Mouse (Mus musculus) E14TG2a.4 (cell line): ENCODE measurements at regions not wholly inside any gene's neighbourhood (a gene's known extent, or its start where the extent isn't known, plus 50 kb on each side); places are given as distances from the start of the nearest gene placed in this dataset.

ENCODE experiments used
- H3K27me3 ChIP-seq: 2 replicates; pipeline ENCODE4 v1.6.1; 2014; ENCODE audit warnings: low read length, control low read depth; ENCODE audit not compliant: insufficient read depth
- H3K36me3 ChIP-seq: 2 replicates; pipeline ENCODE4 v1.6.1; 2014; ENCODE audit warnings: low read length, control low read depth; ENCODE audit not compliant: insufficient read depth
- H3K4me1 ChIP-seq: replicated peaks from 2 replicates; pipeline ENCODE4 v1.6.1; 2014; ENCODE audit warnings: low read depth, low read length, control low read depth
- H3K4me3 ChIP-seq: replicated peaks from 2 replicates; pipeline ENCODE4 v1.5.1; 2014; ENCODE audit warnings: mild to moderate bottlenecking, low read length
- H3K9me3 ChIP-seq: 2 replicates; pipeline ENCODE4 v1.6.1; 2014; ENCODE audit warnings: low read length, control low read depth
- CTCF ChIP-seq: conservative IDR thresholded peaks from 2 replicates; pipeline ENCODE4 v1.5.1; 2014; ENCODE audit warnings: low read length
- NANOG ChIP-seq: IDR thresholded peaks from 2 replicates; pipeline ENCODE4 v1.6.1; 2014; ENCODE audit warnings: borderline replicate concordance, low read length, mixed read lengths
- POU5F1 ChIP-seq: IDR thresholded peaks from 2 replicates; pipeline ENCODE4 v1.6.1; 2014; ENCODE audit warnings: low read length, borderline replicate concordance

DNA sequence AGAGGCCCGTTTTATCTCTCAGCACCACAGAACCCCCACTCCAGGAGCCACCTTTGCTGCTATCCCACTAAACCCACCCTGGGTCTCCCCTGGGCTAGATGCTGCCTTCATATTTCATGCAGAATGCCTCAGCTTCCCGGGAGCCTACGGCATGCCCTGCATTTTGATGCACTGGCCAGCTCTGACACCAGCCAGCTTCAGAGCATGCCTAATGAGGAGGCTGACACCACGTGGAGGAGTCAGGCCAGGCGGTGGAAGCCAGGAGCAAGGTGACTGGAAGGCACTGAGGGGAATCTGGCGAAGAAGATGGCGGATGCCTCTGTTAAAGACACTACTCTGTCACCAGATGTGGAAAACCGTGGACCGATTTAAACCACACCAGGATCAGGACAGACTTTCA is 567.2 kb downstream of the Ccdc171 start:
- Histone ChIP-seq H3K4me1 (no peaks in the 10 kb centered on the region), H3K36me3 (no peaks in the 10 kb centered on the region), H3K9me3 (no peaks in the 10 kb centered on the region), H3K27me3 (0 out of 2 replicates have a peak, but pooled peaks cover 2% of the 10 kb centered on the region), H3K4me3 (no peak overlapping the region)
- TF ChIP-seq CTCF (no peak), NANOG (no peak), POU5F1 (no peak)

GRCm38 (mm10) chr4:84095237-84095636 is 569.9 kb downstream of the Ccdc171 start:
- Histone ChIP-seq H3K4me3 (no peak overlapping the region), H3K9me3 (no peaks in the 10 kb centered on the region), H3K4me1 (no peaks in the 10 kb centered on the region), H3K27me3 (0 out of 2 replicates have a peak, but pooled peaks cover 2% of the 10 kb centered on the region), H3K36me3 (no peaks in the 10 kb centered on the region)
- TF ChIP-seq CTCF (no peak), POU5F1 (no peak), NANOG (no peak)

GRCm38 (mm10) chr4:84096081-84096480 is 570.7 kb downstream of the Ccdc171 start:
- Histone ChIP-seq H3K4me3 (no peak overlapping the region), H3K9me3 (no peaks in the 10 kb centered on the region), H3K36me3 (no peaks in the 10 kb centered on the region), H3K4me1 (no peaks in the 10 kb centered on the region), H3K27me3 (0 out of 2 replicates have a peak, but pooled peaks cover 2% of the 10 kb centered on the region)
- TF ChIP-seq POU5F1 (no peak), NANOG (no peak), CTCF (no peak)

DNA sequence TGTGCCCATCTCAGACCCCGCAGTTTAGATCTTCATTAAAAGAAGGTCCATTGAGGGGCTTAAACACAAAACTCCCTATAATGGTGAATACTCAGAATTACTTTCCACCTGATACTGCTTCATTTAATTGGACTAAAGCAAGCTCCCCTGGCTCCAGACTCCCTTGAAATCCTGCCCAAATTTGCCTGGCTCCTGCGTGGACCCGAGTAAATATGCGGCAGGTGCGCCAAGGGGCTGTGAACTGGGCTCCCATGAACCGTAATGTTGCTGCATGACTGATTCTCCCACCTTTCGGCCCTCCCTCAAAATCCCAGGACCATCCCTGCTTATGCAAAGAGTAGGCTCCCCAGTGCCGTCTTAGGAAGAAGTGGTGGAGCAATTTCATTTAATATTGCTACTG is 573.7 kb downstream of the Ccdc171 start:
- no peaks in the 10 kb centered on the region for H3K4me1 ChIP-seq
- no peaks in the 10 kb centered on the region for H3K9me3 ChIP-seq
- no peak for TF ChIP-seq NANOG
- TF ChIP-seq CTCF = no peak
- TF ChIP-seq POU5F1 = no peak
- H3K4me3 ChIP-seq = no peak overlapping the region
- H3K27me3 ChIP-seq = no peaks in the 10 kb centered on the region
- H3K36me3 ChIP-seq = no peaks in the 10 kb centered on the region

- TF ChIP-seq CTCF = no peak
- TF ChIP-seq POU5F1 = no peak
- TF ChIP-seq NANOG = no peak
- H3K4me1 ChIP-seq = no peaks in the 10 kb centered on the region
- H3K36me3 ChIP-seq = no peaks in the 10 kb centered on the region
Measured at GRCm38 (mm10) chr4:84101923-84102322, 573.2 kb downstream of the Bnc2 start.

DNA sequence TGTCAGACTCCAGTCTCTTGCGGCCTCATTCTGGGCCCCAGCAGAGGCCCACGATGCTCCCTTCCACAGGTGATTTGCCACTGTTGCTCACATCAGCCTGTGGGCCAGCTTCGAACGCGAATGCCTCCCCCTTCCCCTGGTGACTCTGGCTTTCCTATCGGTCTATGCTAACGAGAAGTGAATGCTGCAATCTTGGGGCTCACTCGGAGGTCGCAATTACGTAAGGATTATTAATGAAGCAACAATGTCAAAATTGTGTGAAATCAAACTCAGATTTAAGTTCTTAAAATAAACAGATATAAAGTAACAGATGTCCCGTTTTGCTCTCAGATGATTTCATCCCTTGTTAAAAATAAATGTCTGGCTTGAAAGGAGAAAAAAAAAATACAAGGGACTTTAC is 572.3 kb downstream of the Bnc2 start:
- TF ChIP-seq CTCF (no peak), NANOG (no peak), POU5F1 (no peak)
- Histone ChIP-seq H3K36me3 (no peaks in the 10 kb centered on the region), H3K9me3 (no peaks in the 10 kb centered on the region), H3K4me3 (no peak overlapping the region), H3K27me3 (no peaks in the 10 kb centered on the region), H3K4me1 (no peaks in the 10 kb centered on the region)

More at GRCm38 (mm10) chr4:84101923-84102322, 573.2 kb downstream of the Bnc2 start:
- Histone ChIP-seq H3K27me3 (no peaks in the 10 kb centered on the region), H3K9me3 (no peaks in the 10 kb centered on the region), H3K4me3 (no peak overlapping the region)

DNA sequence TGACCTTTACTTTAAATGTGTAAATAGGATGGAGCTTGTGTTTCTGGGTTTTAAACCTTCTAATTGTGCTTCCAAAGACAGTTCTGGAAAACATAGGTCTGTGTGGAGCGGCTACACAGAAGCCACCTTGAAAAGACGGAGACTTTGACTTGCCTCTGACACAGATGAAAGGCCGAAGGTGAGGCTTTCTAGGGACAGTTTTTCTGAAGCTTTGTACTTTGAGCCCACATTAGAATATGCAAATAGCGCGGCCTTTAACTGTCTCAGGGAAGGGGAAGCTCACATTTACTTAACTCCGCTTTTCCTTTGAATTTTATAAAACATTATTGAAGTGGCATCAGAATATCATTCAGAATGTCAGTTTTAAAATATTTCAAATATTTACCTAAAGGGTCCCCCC is 566.5 kb downstream of the Bnc2 start:
- no peaks in the 10 kb centered on the region for H3K27me3 ChIP-seq
- H3K36me3 ChIP-seq = no peaks in the 10 kb centered on the region
- no peak overlapping the region for H3K4me3 ChIP-seq
- H3K4me1 ChIP-seq = peaks cover 15% of the 10 kb centered on the region; the same call in 1 of the 2 replicates
- TF ChIP-seq POU5F1 (no peak), CTCF (no peak), NANOG (no peak)
- peaks cover 3% of the 10 kb centered on the region for H3K9me3 ChIP-seq

DNA sequence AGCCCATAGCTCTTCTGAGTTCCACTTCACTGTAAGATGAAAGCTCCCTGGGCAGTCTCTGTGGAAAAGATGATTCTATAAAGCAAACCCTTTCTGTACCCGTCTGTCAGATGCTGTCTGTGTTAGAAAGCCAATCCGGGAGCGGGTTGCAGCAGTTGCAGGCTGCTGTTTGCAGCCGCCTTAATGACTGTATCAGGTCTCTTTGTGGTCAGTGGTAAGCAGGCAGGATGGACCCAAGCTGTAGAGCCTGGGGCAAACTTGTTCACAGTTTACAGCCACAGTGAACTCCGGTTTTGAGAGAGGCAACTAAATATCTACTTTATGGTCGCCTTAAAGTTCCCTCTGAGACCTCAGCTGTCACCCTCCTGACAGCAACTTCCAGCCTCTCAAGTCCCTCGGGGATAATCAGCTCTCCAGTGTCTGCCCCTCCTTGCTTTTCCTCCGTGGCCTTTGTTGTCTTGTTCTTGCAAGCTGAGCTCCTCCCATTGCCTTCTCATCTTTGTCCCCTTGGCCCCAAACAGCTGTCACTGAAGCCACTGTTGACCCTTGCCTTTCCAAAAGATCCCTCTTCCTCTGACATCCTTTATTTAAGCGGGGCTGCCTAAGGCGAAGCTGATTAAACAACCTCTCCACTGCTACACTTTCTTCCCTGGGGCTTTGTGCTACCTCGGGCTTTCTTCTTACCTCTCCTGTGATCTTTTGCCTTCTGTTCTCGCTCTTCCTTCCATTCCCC is 565.1 kb downstream of the Bnc2 start:
- no peak overlapping the region for H3K4me3 ChIP-seq
- H3K27me3 ChIP-seq = no peaks in the 10 kb centered on the region
- H3K36me3 ChIP-seq = no peaks in the 10 kb centered on the region
- H3K9me3 ChIP-seq = peaks cover 16% of the 10 kb centered on the region
- TF ChIP-seq POU5F1 = no peak
- no peak for TF ChIP-seq CTCF
- TF ChIP-seq NANOG = no peak
- H3K4me1 ChIP-seq = peaks cover 15% of the 10 kb centered on the region; the same call in 1 of the 2 replicates
